Mouse (Mus musculus): Measurements from ENCODE around the gene Adarb1. TPM values are rescaled to one million over a fixed set of nuclear protein-coding genes. Genes with fewer than 3 reads are reported as not detected.

Adarb1 gene
- polyA plus RNA-seq, 1 experiment from 2014 or later: 5.7 TPM

DNA sequence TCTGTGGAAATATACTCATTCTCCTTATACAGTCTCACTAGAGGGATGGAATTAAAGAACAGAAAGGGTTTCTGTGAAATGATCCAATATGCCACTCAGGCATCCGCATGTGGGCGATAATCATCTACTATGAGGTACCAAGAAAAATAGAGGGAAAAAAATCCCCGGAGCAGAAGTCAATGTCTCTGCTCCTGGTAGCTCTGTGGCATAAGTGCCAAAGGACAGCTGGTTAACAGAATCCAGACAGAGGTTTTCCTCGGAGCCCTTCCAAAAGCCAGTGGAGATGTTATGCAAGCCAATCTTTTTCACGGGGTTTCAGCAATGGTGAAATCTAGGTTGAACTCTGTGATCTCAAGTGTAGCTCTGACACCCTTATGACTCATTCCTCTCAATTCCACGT lies 11.6 kb downstream of the Adarb1 start:
- H3K9ac ChIP-seq: no peak overlapping the region
- no peak overlapping the region for H3K27ac ChIP-seq
- H3K4me1 ChIP-seq: no peaks in the 10 kb centered on the region
- no peaks in the 10 kb centered on the region for H3K36me3 ChIP-seq
- WGBS: 87% methylated on average over 6 of the region's 6 CpGs
- H3K27me3 ChIP-seq: no peaks in the 10 kb centered on the region
- no peaks in the 10 kb centered on the region for H3K9me3 ChIP-seq
- ATAC-seq (ENCODE audit: low FRiP score, low read depth): no peak
- no peak overlapping the region for H3K4me2 ChIP-seq (replicated peaks)
- no peak overlapping the region for H3K4me3 ChIP-seq

DNA sequence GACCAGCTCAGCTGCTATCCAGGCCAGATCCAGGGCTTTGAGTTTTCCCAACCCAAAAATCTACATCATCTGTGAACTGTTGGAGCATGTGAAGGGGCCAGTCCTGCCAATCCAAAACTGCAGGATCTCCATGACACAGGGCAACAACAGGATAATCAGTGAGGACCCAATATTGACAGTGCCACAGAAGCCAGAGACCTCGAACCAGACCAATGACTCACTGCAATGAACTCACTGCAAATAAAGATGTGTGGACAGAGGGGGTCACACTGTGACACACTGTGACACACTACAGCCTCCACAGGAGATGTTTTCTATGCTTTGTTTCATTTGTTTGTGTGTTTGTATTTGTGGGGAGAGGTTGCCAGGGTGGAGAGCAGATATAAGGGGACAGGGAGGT lies 15.6 kb downstream of the Adarb1 start:
- WGBS: 66% methylated on average over 1 of the region's 1 CpGs
- Histone ChIP-seq H3K4me1 (0 out of 2 replicates have a peak, but pooled peaks cover 3% of the 10 kb centered on the region), H3K9me3 (no peaks in the 10 kb centered on the region), H3K4me2 (replicated peaks) (no peak overlapping the region), H3K27ac (no peak overlapping the region), H3K4me3 (no peak overlapping the region), H3K27me3 (no peaks in the 10 kb centered on the region), H3K9ac (no peak overlapping the region), H3K36me3 (no peaks in the 10 kb centered on the region)
- no peak for ATAC-seq (ENCODE audit: low FRiP score, low read depth)

DNA sequence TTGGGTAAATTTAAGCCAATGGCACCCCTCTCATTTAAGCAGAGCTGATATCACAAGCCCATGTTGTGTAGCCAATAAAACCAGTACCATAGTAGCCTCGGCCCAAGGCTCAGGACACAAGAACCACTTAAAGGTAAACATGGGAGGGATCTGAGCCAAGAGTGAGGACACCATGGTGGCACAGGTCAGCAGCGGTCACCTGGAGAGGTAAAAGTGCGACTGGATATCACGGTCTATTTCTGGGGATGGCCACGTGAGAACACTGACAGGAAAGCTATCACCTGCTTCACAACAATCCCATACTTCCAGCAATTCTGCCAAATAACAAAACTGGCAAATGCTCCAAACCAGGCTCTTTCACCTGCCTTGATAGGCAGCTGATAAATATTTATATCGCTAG lies 17.0 kb downstream of the Adarb1 start:
- 91% methylated on average over 6 of the region's 6 CpGs for WGBS
- no peak overlapping the region for H3K9ac ChIP-seq
- H3K9me3 ChIP-seq: no peaks in the 10 kb centered on the region
- 0 out of 2 replicates have a peak, but pooled peaks cover 3% of the 10 kb centered on the region for H3K4me1 ChIP-seq
- no peak overlapping the region for H3K27ac ChIP-seq
- no peak overlapping the region for H3K4me3 ChIP-seq
- no peaks in the 10 kb centered on the region for H3K27me3 ChIP-seq
- H3K4me2 ChIP-seq (replicated peaks): no peak overlapping the region
- no peak for ATAC-seq (ENCODE audit: low FRiP score, low read depth)
- H3K36me3 ChIP-seq: no peaks in the 10 kb centered on the region

DNA sequence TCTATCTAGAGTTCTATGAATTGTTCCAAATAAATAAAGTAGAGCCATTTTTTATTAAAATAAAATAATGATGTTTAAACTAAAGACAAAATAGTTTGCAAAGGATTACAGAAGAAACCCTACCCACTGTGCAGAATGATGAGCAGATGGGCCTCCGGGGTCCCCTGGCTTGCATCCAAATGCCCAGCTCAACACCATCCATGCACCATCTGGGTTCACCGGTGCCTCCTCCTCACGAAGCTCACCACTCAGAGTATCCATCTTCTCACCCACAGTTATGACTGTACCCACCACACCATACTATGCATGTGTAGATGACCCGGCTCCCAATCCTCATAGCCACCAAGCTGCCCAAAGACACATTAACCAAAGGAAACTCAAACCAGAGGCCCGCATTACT lies 18.1 kb downstream of the Adarb1 start:
- no peak for ATAC-seq (ENCODE audit: low FRiP score, low read depth)
- Histone ChIP-seq H3K4me2 (replicated peaks) (no peak overlapping the region), H3K27ac (no peak overlapping the region), H3K9ac (no peak overlapping the region), H3K9me3 (no peaks in the 10 kb centered on the region), H3K36me3 (no peaks in the 10 kb centered on the region), H3K27me3 (no peaks in the 10 kb centered on the region), H3K4me3 (no peak overlapping the region), H3K4me1 (0 out of 2 replicates have a peak, but pooled peaks cover 3% of the 10 kb centered on the region)
- whole genome bisulfite sequencing: 92% methylated on average over 5 of the region's 5 CpGs

DNA sequence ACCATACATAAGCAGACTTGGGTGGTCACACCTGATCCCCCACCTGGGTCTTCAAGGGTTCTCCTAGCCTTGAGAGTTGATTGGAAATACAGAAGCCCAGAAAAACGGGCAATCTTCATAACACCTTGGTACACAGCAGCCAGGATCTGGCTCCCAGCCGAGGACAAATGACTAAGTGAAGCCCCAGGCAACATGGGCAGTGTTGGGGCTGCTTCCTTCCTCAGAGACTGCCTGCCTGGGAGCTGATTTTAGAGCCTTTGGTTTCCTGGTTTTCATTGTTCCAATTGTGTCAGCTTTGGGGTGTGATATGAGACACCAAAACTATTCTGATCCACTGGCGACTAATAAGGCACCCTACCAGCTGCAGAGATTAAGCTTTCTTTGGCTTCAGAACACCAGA lies 20.0 kb downstream of the Adarb1 start:
- ATAC-seq (ENCODE audit: low FRiP score, low read depth): no peak
- no peak overlapping the region for H3K4me2 ChIP-seq (replicated peaks)
- H3K27ac ChIP-seq: no peak overlapping the region
- no peaks in the 10 kb centered on the region for H3K36me3 ChIP-seq
- no peaks in the 10 kb centered on the region for H3K9me3 ChIP-seq
- H3K9ac ChIP-seq: no peak overlapping the region
- H3K27me3 ChIP-seq: no peaks in the 10 kb centered on the region
- H3K4me1 ChIP-seq: 0 out of 2 replicates have a peak, but pooled peaks cover 3% of the 10 kb centered on the region
- WGBS: 51% methylated on average over 3 of the region's 3 CpGs
- no peak overlapping the region for H3K4me3 ChIP-seq

DNA sequence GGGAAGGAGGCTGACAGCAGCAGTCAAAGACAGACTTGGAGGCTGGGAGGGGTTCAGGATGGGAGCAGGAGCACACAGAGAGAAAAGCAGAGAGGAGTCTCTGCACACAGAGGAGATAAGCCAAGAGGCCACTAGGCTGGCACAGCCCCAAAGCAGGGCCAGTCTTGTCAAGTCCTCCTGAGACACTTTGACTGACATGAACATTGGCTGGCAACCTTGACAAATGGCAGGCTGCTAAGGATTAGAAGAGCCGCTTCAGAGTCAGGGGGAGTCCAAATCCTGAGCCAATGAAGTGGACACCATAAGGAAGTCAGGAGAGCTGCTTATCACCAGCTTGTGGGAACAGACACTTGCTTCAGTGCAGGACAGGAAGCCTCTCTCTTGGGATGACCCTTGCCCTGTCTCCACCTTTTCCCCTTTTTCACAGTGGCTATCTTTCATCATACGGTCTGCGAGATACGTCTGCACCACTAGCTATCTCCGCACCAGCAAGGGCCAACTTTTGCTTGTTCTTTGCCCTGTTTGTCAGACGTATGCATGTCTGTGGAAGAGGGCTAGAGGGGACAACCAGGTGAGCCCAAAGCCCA lies 20.9 kb downstream of the Adarb1 start:
- Histone ChIP-seq H3K9ac (no peak overlapping the region), H3K4me1 (0 out of 2 replicates have a peak, but pooled peaks cover 3% of the 10 kb centered on the region), H3K9me3 (no peaks in the 10 kb centered on the region), H3K27ac (no peak overlapping the region), H3K36me3 (no peaks in the 10 kb centered on the region), H3K4me2 (replicated peaks) (no peak overlapping the region), H3K4me3 (no peak overlapping the region), H3K27me3 (no peaks in the 10 kb centered on the region)
- 86% methylated on average over 6 of the region's 6 CpGs for WGBS
- no peak for ATAC-seq (ENCODE audit: low FRiP score, low read depth)

DNA sequence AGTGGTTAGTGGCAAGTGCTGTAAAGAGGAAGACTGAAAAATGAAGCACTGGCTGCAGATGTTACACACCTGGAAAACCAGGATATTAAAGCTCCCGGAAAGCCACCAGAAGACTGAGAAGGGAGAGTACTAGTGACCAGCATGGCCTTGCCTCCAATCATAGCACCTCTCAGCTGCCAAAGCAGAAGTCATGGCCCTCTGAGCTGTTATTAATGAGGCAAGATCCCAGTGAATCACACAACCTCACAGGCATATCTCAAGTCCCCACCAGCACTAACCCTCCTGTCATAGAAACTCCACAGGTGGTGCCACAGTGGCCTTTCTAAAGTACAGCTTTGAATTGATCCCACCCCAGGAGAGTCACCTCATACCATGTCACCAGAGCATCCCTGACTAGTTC lies 22.1 kb downstream of the Adarb1 start:
- WGBS: 82% methylated on average over 1 of the region's 1 CpGs
- Histone ChIP-seq H3K36me3 (no peaks in the 10 kb centered on the region), H3K4me1 (0 out of 2 replicates have a peak, but pooled peaks cover 3% of the 10 kb centered on the region), H3K27me3 (no peaks in the 10 kb centered on the region), H3K4me2 (replicated peaks) (no peak overlapping the region), H3K9me3 (no peaks in the 10 kb centered on the region), H3K9ac (no peak overlapping the region), H3K27ac (no peak overlapping the region), H3K4me3 (no peak overlapping the region)
- ATAC-seq (ENCODE audit: low FRiP score, low read depth): no peak

DNA sequence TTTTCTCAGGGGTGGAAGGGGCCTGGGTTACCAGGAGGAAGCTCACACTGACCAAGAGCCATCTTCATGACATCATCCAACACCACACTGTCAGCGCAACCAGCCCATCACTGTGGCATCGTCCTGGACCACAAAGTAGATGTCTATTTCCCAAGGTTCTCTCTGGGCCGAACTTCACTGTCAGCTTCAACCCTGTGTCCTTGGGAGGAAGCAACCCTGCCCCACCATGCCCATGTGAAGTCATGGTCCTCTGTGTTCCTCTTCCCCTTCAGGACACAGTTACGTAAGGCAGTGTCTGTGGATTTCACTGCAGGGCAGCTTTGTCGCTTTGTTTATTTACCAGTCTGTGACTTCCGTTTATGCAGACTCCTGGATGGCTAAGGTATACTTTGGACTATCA lies 27.0 kb downstream of the Adarb1 start:
- WGBS: 92% methylated on average over 6 of the region's 6 CpGs
- no peak overlapping the region for H3K4me3 ChIP-seq
- H3K27ac ChIP-seq: no peak overlapping the region
- no peaks in the 10 kb centered on the region for H3K27me3 ChIP-seq
- peaks cover 12% of the 10 kb centered on the region for H3K4me1 ChIP-seq
- H3K4me2 ChIP-seq (replicated peaks): no peak overlapping the region
- ATAC-seq (ENCODE audit: low FRiP score, low read depth): no peak
- no peak overlapping the region for H3K9ac ChIP-seq
- H3K36me3 ChIP-seq: no peaks in the 10 kb centered on the region
- H3K9me3 ChIP-seq: no peaks in the 10 kb centered on the region

DNA sequence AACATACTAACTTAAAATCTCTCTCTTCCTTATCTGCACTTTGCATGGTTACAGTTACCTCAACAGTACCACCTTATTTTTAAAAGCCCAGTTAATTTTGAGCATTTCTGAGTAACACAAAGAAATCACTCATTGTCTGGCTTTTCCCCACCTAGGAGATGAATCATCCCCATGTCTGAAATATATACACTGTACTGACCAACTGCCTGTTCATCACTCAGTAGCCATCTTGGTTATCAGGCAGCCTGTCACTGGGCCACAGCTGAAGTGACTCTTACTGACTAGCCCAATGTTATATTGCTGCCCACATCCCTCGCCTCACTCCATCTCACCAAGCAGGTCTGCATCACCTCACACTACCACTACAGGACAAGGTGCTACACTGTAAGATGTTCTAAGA lies 30.5 kb downstream of the Adarb1 start:
- Histone ChIP-seq H3K27me3 (no peaks in the 10 kb centered on the region), H3K36me3 (no peaks in the 10 kb centered on the region), H3K4me1 (peaks cover 12% of the 10 kb centered on the region), H3K9ac (no peak overlapping the region), H3K4me3 (no peak overlapping the region), H3K9me3 (no peaks in the 10 kb centered on the region), H3K27ac (no peak overlapping the region), H3K4me2 (replicated peaks) (no peak overlapping the region)
- ATAC-seq (ENCODE audit: low FRiP score, low read depth): no peak
- 98% methylated on average over 1 of the region's 1 CpGs for WGBS

DNA sequence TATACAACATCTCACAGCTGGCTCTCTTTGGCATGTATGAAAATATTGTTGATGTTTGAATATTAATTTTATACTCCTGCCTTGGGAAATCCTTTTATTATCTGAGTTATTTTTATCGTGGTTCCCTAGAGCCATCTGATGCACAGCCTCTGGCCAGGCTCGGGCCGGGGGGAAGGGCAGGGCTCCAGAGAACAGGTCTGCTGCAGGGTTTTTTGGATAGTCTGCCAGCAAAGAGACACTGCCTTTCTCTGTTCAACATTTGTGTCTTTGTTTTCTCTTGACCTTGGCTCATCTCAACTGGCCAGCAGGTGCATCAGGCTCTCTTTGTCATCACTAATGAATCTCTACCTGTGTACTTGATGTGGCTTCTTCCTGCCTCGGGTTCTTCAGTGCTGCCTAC lies 32.3 kb downstream of the Adarb1 start:
- Histone ChIP-seq H3K9me3 (no peaks in the 10 kb centered on the region), H3K9ac (no peak overlapping the region), H3K27ac (no peak overlapping the region), H3K4me2 (replicated peaks) (no peak overlapping the region), H3K36me3 (no peaks in the 10 kb centered on the region), H3K27me3 (no peaks in the 10 kb centered on the region), H3K4me1 (peaks cover 18% of the 10 kb centered on the region), H3K4me3 (no peak overlapping the region)
- ATAC-seq (ENCODE audit: low FRiP score, low read depth): no peak
- 81% methylated on average over 4 of the region's 4 CpGs for WGBS

DNA sequence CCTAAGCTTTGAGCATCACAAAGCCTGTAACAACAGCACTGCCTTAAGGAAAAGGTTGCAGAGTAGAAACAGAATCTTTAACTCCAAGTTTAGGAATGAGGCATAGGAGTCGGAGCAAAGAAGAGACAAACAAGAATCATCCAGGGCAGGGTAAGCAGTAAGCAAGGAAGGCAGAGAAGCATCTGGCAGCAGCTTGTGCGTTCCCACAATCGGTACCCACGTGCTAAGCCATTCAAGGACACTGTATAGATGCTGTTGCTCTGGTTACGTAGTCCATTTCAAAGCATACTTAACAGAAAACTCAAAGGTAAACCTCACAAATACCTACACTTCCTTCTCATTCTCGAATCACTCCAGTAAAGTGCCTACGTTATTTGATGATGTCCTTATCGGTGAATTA lies 35.0 kb downstream of the Adarb1 start:
- Histone ChIP-seq H3K4me2 (replicated peaks) (no peak overlapping the region), H3K4me3 (no peak overlapping the region), H3K9ac (no peak overlapping the region), H3K9me3 (no peaks in the 10 kb centered on the region), H3K27me3 (no peaks in the 10 kb centered on the region), H3K36me3 (no peaks in the 10 kb centered on the region), H3K4me1 (peaks cover 25% of the 10 kb centered on the region), H3K27ac (no peak overlapping the region)
- 86% methylated on average over 8 of the region's 8 CpGs for WGBS
- no peak for ATAC-seq (ENCODE audit: low FRiP score, low read depth)

DNA sequence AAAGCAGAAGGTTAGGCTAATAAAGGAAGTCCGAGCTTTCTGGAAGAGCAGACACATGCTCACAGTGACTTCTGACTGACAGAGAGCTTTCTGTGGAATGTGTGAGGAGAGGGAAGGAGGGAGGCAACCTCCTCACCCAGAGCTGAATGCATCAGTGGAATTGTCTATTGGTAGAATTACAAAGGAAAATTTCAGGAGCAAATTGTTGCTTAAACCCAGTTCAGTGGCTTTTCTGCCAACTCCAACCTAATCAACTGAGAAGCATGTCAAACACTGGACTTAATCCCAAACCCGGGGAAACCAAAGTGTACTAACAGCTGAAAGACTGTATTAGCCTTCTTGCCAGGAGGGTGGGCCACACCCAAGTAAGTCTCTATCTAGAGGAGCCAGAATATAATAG lies 36.9 kb downstream of the Adarb1 start:
- no peak overlapping the region for H3K4me2 ChIP-seq (replicated peaks)
- H3K9ac ChIP-seq: no peak overlapping the region
- peak overlapping the region; percentile 39; the same call in 1 of the 2 replicates for H3K27ac ChIP-seq
- no peaks in the 10 kb centered on the region for H3K9me3 ChIP-seq
- H3K36me3 ChIP-seq: no peaks in the 10 kb centered on the region
- H3K4me3 ChIP-seq: no peak overlapping the region
- ATAC-seq (ENCODE audit: low FRiP score, low read depth): no peak
- H3K4me1 ChIP-seq: peaks cover 13% of the 10 kb centered on the region
- WGBS: 41% methylated on average over 2 of the region's 2 CpGs
- no peaks in the 10 kb centered on the region for H3K27me3 ChIP-seq

DNA sequence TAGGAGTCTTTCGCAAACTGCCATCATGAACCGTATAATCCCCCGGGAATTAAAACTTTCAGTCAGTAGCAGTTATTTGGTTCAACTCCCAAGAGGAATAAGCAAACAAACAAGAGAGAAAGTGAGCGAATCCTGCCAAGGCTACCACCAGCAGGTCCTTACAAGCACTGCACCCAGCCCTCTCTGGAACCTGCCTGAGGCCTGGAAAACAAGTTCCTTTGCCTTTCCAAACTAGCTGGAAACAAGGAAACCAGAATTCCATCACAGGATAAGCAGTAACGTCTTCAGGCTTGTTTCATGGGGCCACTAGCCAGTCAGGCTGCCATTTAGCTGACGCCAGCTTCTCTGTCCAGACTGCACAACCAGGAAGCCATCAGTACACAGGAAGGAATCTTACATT lies 37.4 kb downstream of the Adarb1 start:
- no peaks in the 10 kb centered on the region for H3K9me3 ChIP-seq
- H3K36me3 ChIP-seq: no peaks in the 10 kb centered on the region
- H3K27ac ChIP-seq: peak overlapping the region; percentile 39; the same call in 1 of the 2 replicates
- H3K4me3 ChIP-seq: no peak overlapping the region
- no peak for ATAC-seq (ENCODE audit: low FRiP score, low read depth)
- no peaks in the 10 kb centered on the region for H3K27me3 ChIP-seq
- WGBS: 66% methylated on average over 6 of the region's 6 CpGs
- H3K4me2 ChIP-seq (replicated peaks): no peak overlapping the region
- H3K9ac ChIP-seq: no peak overlapping the region
- peaks cover 13% of the 10 kb centered on the region for H3K4me1 ChIP-seq

Data from limb, embryonic 13.5 days (tissue).